Mouse (Mus musculus) ovary, postnatal 10 days (tissue): Measurements from ENCODE around the gene Syndig1.

Source experiments
- DNase-seq: peaks from one replicate; pipeline ENCODE4 v3.0.0; 2022; ENCODE audit warnings: low spot score

Syndig1 gene

DNA sequence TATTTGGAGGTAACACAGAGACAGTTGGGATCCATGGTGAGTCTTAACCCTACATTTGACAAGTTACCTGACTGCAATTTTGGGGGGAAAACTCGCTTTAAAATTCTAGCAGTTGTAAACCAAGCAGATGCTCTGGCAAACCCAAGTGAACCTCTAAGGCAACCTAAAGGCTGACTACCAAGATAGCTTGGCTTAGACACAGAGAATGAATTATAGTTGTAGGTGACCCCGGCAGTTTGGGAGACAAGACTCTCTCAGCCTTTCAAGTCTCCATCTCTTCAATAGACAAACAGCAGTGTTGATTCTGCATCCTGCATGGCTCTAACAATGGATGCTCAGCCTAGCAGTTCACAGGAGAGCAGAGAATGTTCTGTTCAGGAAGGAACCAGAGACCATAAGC is at the start of gene Syndig1:
TSS of gene Syndig1 (plus strand) at position 301 of the 400 bp plus-strand sequence.
- DNase-seq: no peak

- no peak for DNase-seq
These were observed 30.4 kb upstream of the Syndig1 start for GRCm38 (mm10) chr2:149798613-149799012.

GRCm38 (mm10) chr2:149804599-149805140 is 24.3 kb upstream of the Syndig1 start:
- DNase-seq: no peak

DNA sequence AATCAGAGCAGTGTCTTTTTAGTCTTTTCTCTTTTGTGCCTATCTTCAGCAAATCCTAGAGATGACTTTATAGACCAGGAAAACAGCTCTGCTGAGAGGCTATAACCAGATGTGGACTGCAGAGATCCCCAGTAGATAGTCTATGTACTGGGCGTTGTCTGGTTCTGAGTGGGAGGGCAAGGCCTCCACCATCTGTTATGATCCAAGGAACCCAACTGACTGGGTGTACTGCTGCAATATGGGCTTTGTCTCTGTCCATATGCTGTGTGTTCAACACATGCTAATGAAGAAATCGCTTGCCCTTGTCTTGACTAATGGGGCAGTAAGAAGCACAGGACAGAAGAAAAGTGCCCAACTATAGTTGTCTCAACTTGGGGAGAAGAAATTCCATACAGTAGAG is 23.8 kb upstream of the Syndig1 start:
- no peak for DNase-seq

GRCm38 (mm10) chr2:149812899-149813298 is 16.1 kb upstream of the Syndig1 start:
- no peak for DNase-seq

DNA sequence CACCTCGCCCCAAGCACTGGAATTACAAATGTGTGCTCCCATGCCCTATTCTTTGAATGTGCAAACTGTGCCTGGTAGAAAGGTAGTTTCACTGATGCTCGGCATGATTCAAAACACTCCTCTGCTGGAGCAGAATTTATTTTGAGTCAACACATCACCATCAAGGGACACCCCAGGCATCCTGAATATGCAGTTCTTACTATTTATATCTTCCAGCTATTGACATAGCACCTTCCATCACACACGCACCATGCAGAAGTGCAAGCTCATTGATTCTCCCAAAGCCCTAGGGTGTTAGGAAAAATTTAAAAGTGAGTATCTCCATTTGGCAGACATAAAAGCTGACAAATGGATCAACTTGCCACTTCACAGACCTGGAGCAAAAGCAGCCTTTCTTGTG is 10.6 kb upstream of the Syndig1 start:
- no peak for DNase-seq

- no peak for DNase-seq
These were observed 9.3 kb upstream of the Syndig1 start for GRCm38 (mm10) chr2:149819751-149820150.

DNA sequence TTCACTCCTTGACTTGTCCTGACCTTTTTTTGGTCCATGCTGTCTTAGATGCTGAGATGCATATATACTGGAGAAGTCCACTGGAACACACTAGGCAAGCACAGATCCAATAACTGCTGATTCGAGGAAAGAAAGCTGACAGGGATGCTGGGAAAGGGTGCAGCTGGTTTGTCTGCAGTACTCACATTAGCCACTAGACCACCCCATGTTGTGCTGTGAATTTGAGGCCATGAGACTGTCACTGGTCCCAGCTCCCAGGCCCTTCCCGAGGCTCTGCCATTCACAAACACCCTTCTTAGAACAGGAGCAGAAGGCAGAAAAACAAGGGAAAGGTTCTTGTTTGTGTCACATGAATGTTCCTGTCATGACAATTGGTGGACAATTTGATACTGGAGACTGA is 8.8 kb upstream of the Syndig1 start:
- DNase-seq: no peak

DNA sequence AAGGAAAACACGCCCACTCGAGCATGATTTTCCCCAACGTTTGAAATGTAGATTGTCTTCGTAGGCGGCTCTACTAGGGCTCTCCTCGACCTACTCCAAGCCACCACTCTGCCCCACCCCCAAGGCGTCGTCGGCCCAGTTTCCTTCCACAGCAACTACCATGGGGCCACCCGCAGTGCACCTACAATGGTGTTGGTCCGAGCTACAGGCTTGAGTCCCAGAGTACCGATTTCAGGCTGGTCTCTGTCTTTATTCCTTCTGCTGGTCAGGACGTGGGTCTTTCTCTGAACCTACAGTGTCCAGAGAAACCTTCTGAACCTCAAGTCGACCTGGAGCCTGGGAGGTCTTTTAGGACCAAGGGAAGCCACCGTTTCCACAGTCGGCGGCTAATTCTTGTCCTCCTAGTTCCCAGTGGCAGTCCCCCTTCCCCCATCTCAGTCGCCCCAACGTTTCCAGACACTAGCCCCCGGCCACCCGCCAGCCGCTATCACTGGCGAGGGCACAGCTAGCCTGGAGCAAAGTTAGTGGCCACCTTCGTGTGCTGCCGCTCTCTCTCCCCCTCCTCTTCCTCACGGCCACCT is 1.0 kb downstream of the Syndig1 start:
- DNase-seq: no peak

DNA sequence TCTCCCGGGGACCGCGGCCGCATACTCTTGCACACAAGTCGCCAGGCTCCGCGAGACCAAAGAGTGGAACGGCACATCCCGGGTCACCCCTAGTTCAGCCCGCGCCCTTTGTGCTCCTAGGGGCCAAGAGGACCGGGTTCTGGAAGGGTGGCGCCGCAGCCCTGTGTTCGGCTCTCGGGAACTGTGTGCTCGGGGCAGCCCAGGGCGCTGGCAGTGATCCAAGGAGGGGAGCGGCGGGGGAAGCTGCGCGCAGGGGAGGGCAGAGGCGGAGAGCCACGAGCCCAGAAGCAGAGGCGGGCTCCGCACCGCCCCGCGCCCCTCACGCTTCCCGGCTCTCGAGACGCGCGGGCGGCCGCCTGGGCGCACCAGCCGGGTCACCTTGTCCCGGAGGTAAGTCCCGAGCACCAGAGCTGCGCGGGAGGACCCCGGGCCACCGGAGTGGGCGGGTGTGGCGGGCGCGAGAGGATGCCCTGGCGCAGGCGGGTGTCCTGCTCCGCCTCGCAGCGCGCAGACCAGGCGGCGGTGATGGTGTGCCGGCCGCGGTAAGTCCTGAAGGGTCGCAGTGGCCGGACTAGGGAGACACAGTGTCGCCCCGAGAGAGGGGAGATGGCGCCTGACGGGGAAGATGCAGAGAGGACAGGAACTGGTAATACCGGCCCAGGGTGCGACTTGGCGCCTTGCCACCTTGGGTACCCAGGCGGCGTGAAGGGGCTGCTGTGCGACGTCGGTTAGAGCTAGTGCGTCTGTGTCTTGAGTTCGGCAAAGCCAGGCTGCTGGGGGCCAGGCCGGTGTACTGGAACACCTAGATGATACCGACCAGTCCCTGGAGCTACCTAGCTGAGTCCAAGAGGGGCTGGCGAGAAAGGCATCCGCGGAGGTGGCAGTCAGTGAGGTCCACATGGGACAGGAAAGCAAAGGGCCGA is 1.8 kb downstream of the Syndig1 start, which contains the start of gene C530025M09Rik:
TSS of gene C530025M09Rik (minus strand) at position 678 of the 923 bp plus-strand sequence.
- peak; percentile 31 for DNase-seq

GRCm38 (mm10) chr2:149831459-149832245 is 2.6 kb downstream of the Syndig1 start:
- DNase-seq: no peak

DNA sequence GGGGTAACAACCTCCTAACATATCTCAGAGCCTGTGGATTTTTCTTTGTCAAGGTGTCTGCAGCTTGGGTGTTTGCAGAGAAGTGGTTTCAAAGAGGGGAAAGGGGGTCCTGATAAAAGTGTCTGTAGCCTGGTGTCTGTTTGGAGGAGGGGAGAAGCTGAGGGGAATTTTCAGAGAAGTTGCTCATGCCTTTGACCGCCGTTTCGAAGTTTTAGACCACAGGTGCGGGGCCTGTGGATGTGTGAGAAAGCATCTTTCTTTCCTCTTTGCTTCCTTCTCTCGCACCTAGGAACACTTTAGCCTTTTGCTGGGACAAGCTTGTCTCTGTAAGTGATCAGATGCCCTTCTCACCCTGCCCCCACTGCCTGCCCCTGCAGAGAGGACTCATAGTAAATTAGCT is 3.3 kb downstream of the Syndig1 start:
- no peak for DNase-seq

DNA sequence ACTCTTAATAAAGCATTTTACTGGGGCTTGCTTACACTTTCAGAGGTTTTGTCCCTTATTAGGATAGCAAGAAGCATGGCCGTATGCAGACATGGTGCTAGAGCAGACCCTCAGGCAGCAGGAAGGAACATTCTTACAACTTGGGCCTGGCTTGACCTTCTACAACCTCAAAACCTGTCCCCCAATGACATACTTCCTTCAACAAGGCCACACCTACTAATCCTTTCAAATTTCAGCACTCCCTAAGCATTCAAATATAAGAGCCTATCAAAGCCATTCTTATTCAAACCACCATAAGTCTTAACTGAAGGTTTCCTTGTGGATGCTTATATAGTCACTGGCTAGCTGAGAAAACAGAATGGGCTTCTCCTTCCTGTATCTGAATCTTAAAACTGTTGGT is 6.1 kb downstream of the Syndig1 start:
- DNase-seq: no peak

GRCm38 (mm10) chr2:149836471-149837135 is 7.6 kb downstream of the Syndig1 start:
- DNase-seq: no peak

GRCm38 (mm10) chr2:149839666-149840065 is 10.7 kb downstream of the Syndig1 start:
- no peak for DNase-seq

DNA sequence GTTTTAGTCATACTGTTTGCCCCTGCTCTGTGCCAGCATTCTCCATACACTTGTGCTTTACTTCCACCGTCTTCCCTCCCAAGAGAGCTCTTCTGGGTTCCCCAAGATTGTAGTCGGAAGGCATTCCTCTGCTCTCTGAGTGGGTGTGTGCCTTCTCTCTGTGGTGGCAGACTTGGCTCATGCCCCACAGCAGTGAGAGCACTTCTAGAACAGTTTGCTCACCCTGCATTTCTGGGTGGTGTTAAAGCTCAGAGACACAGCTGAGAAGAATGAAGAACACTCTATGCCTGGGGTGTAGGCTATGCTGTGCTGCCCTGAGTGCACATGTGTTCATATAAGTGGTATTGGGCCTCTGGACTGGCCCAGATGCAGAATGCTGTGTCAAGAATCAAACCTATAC is 15.6 kb downstream of the Syndig1 start:
- no peak for DNase-seq

DNA sequence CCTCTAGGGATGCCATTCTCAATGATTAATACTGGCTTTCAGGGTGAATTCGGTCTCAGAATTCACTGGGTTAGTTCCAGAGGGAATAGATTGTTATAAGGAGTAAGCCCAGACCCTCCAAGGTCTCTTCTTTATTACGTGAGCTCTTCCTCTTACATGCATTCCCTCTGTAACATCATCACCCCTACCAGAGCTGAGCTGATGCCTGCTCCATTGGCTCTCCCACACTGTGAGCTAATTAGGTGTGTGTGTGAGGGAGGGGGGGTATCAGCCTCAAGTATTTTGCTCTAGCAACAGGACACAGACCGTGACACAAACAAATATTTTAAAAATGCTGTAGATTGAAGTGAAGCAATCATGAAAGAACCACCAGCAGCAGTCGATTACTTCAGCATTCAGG is 19.8 kb downstream of the Syndig1 start:
- DNase-seq: no peak

DNA sequence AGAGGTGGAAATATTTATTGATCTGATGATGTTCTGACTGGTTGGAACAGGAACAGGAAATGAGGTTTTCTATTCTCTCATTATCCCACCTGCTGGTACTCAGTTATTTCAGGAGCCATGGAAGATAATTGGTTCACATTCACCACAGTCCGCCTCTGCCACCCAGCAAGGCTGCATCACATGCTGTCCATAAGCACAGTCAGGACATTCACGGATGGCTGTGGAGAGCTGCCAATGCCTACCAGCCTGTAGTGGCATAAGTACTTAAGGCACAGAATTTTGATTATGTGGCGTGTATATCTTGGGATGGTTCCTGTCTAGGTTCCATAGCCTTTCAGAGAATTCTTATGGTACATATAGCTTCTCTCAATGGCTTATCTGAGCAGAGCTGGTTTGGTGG is 32.0 kb downstream of the Syndig1 start:
- no peak for DNase-seq

GRCm38 (mm10) chr2:149865914-149866435 is 37.0 kb downstream of the Syndig1 start:
- no peak for DNase-seq

DNA sequence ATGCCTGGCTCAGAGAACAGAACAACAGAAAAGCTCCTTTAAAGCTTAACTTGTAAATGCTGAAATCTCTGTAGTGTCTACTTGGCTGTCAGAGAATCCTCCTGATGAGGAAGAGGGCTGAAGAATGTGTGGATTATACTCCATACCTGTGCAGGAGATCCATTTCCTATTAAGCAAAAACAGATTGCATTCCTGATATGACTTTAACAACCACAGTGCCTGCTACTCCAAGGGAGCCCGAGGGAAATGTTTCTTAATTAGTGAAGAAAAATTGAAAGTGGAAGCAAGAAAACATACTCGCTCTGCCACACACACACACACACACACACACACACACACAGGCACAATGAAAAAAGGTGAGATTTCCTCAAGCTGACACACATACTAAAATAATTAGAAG is 41.5 kb downstream of the Syndig1 start:
- DNase-seq: no peak

GRCm38 (mm10) chr2:149872496-149872895 is 43.5 kb downstream of the Syndig1 start:
- DNase-seq: no peak

DNA sequence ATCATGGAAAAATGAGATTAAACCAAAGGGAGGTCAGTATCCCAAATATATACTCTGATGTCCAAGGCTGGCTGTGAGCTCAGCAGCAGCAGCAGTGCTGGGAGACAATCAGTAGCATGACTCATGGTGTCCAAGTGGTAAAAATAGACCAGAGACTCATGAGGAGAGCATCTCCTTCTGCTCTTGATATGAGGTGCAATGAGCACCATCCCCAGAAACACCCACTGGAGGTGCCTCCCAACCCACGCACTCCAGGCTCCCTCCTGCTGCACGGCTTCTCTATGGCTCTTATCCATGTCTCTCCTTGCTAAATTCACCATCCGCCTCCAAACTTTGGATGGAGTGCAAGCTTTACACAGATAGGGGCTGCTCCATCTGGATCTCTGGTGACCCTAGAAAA is 44.3 kb downstream of the Syndig1 start:
- no peak for DNase-seq
